Mouse (Mus musculus) lung, embryonic 14.5 days (tissue): ENCODE data around the gene Tmem229b. TPM values are rescaled to one million over a fixed set of nuclear protein-coding genes. Genes with fewer than 3 reads are reported as not detected.
"Not testable (repeated sequence)": the region's sequence is repeated elsewhere in the genome, so short reads cannot be mapped to it uniquely, and the experiment has no call there.

Experiments
- ATAC-seq: fragments of 200-750 bp; cut with Nextera tagmentation; 2 replicates; pipeline ENCODE4 v1.8.0; 2017; ENCODE audit warnings: mild to moderate bottlenecking, moderate TSS enrichment, moderate library complexity; ENCODE audit not compliant: insufficient read depth
- DNase-seq: peaks from one replicate; pipeline ENCODE4 v3.0.0-alpha.2; 2015
- H3K27ac ChIP-seq: fragments of 300-500 bp; sonication (generic); 2 replicates; pipeline ENCODE4 v1.5.1; 2014; ENCODE audit warnings: low read depth, mild to moderate bottlenecking, moderate library complexity
- H3K27me3 ChIP-seq: fragments of 300-500 bp; sonication (generic); 2 replicates; pipeline ENCODE4 v1.6.1; 2014; ENCODE audit warnings: low read length, control low read depth; ENCODE audit not compliant: insufficient read depth
- H3K36me3 ChIP-seq: fragments of 300-500 bp; sonication (generic); 2 replicates; pipeline ENCODE4 v1.6.1; 2014; ENCODE audit warnings: control low read depth; ENCODE audit not compliant: insufficient read depth
- H3K4me1 ChIP-seq: fragments of 300-500 bp; sonication (generic); 2 replicates; pipeline ENCODE4 v1.6.1; 2014; ENCODE audit warnings: antibody characterized with exemption, control low read depth; ENCODE audit not compliant: insufficient read depth
- H3K4me2 ChIP-seq: fragments of 300-500 bp; sonication (generic); 2 replicates; pipeline ENCODE4 v1.6.1; 2014; ENCODE audit warnings: mild to moderate bottlenecking
- H3K4me3 ChIP-seq: fragments of 300-500 bp; sonication (generic); 2 replicates; pipeline ENCODE4 v1.5.1; 2014; ENCODE audit warnings: low read depth, low read length
- H3K9ac ChIP-seq: fragments of 300-500 bp; sonication (generic); 2 replicates; pipeline ENCODE4 v1.6.1; 2014
- H3K9me3 ChIP-seq: fragments of 300-500 bp; sonication (generic); 2 replicates; pipeline ENCODE4 v1.6.1; 2016; ENCODE audit warnings: low read depth, low read length, control low read depth
- CTCF ChIP-seq: IDR thresholded peaks from 2 replicates; pipeline ENCODE4 v1.5.1; 2016; ENCODE audit warnings: antibody characterized with exemption, low read depth
- WGBS: fragments of 180-500 bp; shearing (Covaris S2); extraction: QIAGEN DNeasy Blood & Tissue Kit; methylation state at CpG from one replicate; pipeline ENCODE4 v1.1.7; 2014; 5-methylcytosine and 5-hydroxymethylcytosine counted together
- polyA plus RNA-seq: library from polyadenylated mRNA; unstranded; fragments of >200 nt; fragmentation: Nextera tagmentation; extraction: Ambion mirVana; gene quantifications from 2 replicates; pipeline ENCODE4 v1.2.1, GENCODE M21; 2014

Gene Tmem229b
- polyA plus RNA-seq, 1 experiment from 2014 or later, result 5.7 TPM

DNA sequence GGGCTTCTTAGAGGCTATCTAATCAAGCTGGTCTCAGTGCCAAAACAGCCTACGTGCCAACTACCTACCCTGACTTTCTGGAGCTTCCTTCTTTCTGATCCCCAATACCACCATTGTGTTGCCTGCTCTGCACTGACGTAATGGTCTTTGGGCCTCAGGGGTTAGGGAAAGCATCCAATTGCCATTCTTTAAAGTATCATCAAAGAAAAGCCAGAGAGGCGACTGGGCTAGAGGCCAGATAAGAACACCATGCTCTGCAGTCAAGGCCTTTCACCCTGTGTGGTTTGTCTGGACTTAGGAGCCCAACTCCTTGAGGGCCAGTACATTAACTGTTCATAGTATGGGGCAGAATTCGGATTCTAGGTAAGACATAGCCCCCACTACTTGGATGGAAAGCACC, 30.3 kb downstream of the Tmem229b start:
- 62% methylated on average over 4 of the region's 4 CpGs for WGBS
- no peak overlapping the region for H3K4me2 ChIP-seq
- H3K36me3 ChIP-seq, result no peaks in the 10 kb centered on the region
- H3K4me3 ChIP-seq, result no peak overlapping the region
- H3K9me3 ChIP-seq, result no peaks in the 10 kb centered on the region
- no peak overlapping the region for H3K27ac ChIP-seq
- ATAC-seq (no peak), DNase-seq (no peak)
- no peaks in the 10 kb centered on the region for H3K27me3 ChIP-seq
- no peak overlapping the region for H3K9ac ChIP-seq
- no peak for TF ChIP-seq CTCF
- no peaks in the 10 kb centered on the region for H3K4me1 ChIP-seq

- Histone ChIP-seq H3K4me3 (no peak overlapping the region), H3K9ac (no peak overlapping the region), H3K27me3 (no peaks in the 10 kb centered on the region), H3K36me3 (no peaks in the 10 kb centered on the region), H3K4me1 (no peaks in the 10 kb centered on the region), H3K4me2 (no peak overlapping the region), H3K9me3 (no peaks in the 10 kb centered on the region), H3K27ac (no peak overlapping the region)
- no peak for TF ChIP-seq CTCF
- 91% methylated on average over 4 of the region's 4 CpGs for WGBS
- ATAC-seq (no peak), DNase-seq (no peak)
Measured at GRCm38 (mm10) chr12:78975836-78976235, 31.6 kb downstream of the Tmem229b start.

- 87% methylated on average over 5 of the region's 5 CpGs for WGBS
- Histone ChIP-seq H3K9me3 (no peaks in the 10 kb centered on the region), H3K27ac (no peak overlapping the region), H3K36me3 (no peaks in the 10 kb centered on the region), H3K9ac (no peak overlapping the region), H3K4me3 (no peak overlapping the region), H3K4me1 (no peaks in the 10 kb centered on the region), H3K27me3 (no peaks in the 10 kb centered on the region), H3K4me2 (no peak overlapping the region)
- TF ChIP-seq CTCF, result no peak
- DNase-seq (no peak), ATAC-seq (no peak)
Measured at GRCm38 (mm10) chr12:78974767-78975166, 32.7 kb downstream of the Tmem229b start.

GRCm38 (mm10) chr12:78973779-78974178, 33.6 kb downstream of the Tmem229b start:
- Histone ChIP-seq H3K27ac (no peak overlapping the region), H3K9ac (no peak overlapping the region), H3K4me3 (no peak overlapping the region), H3K9me3 (no peaks in the 10 kb centered on the region), H3K4me2 (no peak overlapping the region), H3K4me1 (no peaks in the 10 kb centered on the region), H3K27me3 (no peaks in the 10 kb centered on the region), H3K36me3 (no peaks in the 10 kb centered on the region)
- TF ChIP-seq CTCF, result no peak
- ATAC-seq (no peak), DNase-seq (no peak)
- WGBS, result 71% methylated on average over 2 of the region's 2 CpGs

GRCm38 (mm10) chr12:78971649-78972048, 35.8 kb downstream of the Tmem229b start:
- H3K27me3 ChIP-seq, result no peaks in the 10 kb centered on the region
- no peaks in the 10 kb centered on the region for H3K9me3 ChIP-seq
- H3K9ac ChIP-seq, result no peak overlapping the region
- H3K4me3 ChIP-seq, result no peak overlapping the region
- no peak overlapping the region for H3K4me2 ChIP-seq
- no peak for TF ChIP-seq CTCF
- no peak overlapping the region for H3K27ac ChIP-seq
- no peaks in the 10 kb centered on the region for H3K36me3 ChIP-seq
- DNase-seq (no peak), ATAC-seq (no peak)
- WGBS, result 54% methylated on average over 2 of the region's 2 CpGs
- no peaks in the 10 kb centered on the region for H3K4me1 ChIP-seq

DNA sequence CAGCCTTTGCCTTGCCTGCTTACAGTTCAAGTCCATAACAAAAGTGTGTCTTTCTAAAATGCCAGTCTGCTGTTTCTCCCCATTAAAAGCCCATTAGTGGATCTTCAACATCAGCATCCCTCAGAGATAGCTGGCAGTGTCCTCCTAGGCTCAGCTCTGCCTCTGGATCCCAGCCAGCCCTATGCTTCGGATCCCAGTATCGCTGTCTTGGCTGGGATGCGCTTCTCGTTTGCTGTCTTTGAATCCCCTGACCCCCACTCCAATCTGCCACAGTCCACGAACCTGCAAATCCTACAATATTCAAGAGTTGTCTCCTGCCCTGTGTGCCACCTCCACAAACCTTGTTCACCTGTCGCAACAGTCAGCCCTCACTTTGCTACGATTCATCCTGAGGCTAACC, 36.7 kb downstream of the Tmem229b start:
- Histone ChIP-seq H3K9ac (no peak overlapping the region), H3K27ac (no peak overlapping the region), H3K4me1 (no peaks in the 10 kb centered on the region), H3K4me3 (no peak overlapping the region), H3K27me3 (no peaks in the 10 kb centered on the region), H3K36me3 (no peaks in the 10 kb centered on the region), H3K9me3 (no peaks in the 10 kb centered on the region), H3K4me2 (no peak overlapping the region)
- ATAC-seq (no peak), DNase-seq (peak; percentile 17)
- 76% methylated on average over 7 of the region's 7 CpGs for WGBS
- TF ChIP-seq CTCF, result no peak

GRCm38 (mm10) chr12:78964496-78964895, 42.9 kb downstream of the Tmem229b start:
- ATAC-seq, H3K27ac ChIP-seq, H3K9me3 ChIP-seq, H3K27me3 ChIP-seq, H3K4me2 ChIP-seq, H3K4me1 ChIP-seq, H3K36me3 ChIP-seq, H3K4me3 ChIP-seq, H3K9ac ChIP-seq, DNase-seq: not testable (repeated sequence)
- 74% methylated on average over 10 of the region's 11 CpGs for WGBS

DNA sequence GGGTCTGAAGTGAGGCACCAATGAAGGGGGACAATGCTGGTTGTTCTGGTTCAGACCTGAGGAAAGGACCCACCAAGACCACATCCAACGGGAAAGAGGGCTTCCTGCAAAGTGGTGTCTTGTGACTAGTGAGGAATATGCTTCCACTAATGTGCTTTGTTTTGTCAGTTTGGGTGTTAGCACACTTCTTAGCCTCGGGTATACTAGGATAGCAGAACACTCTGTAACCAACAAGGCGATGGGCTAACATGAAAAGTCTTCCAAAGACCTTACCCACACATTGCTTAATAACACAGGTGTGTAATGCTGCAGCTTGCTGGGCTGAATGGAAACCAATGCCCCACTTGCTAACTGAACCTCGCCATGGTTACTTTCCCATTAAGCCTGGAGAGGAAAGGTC, 51.0 kb downstream of the Tmem229b start:
- ATAC-seq, result no peak
- WGBS, result 80% methylated on average over 4 of the region's 4 CpGs
- no peak overlapping the region for H3K4me2 ChIP-seq
- no peaks in the 10 kb centered on the region for H3K9me3 ChIP-seq
- TF ChIP-seq CTCF, result no peak
- no peak overlapping the region for H3K9ac ChIP-seq
- no peak for DNase-seq
- H3K36me3 ChIP-seq, result no peaks in the 10 kb centered on the region
- no peaks in the 10 kb centered on the region for H3K4me1 ChIP-seq
- H3K27ac ChIP-seq, result no peak overlapping the region
- H3K27me3 ChIP-seq, result no peaks in the 10 kb centered on the region
- no peak overlapping the region for H3K4me3 ChIP-seq
